ENCODE assay signal across 23 mouse cellular contexts in genomic region chr17:16395193-16395612, GRCm38 (mm10).
DNase-seq lines count a peak whose midpoint lies in the region; ATAC-seq and TF ChIP-seq lines count a peak whose summit lies in the region.
"Had no signal": no experiment of that assay in that cellular context is flagged by ENCODE, and none has a peak within 500 bp of the region (broad histone marks: within the 10 kb centered on the region; RNA-seq: fewer than 3 reads in every experiment).

No protein-coding gene starts in this region.

- H3K4me3 ChIP-seq in hindbrain, embryonic 11.5 days (ENCODE audit: low read depth, low read length), result no peak overlapping the region
- H3K4me3 ChIP-seq in hindbrain, postnatal 0 days (ENCODE audit: low read length), result no peak overlapping the region
- no peak overlapping the region for H3K4me3 ChIP-seq in hindbrain, embryonic 12.5 days
- no peak overlapping the region for H3K4me3 ChIP-seq in midbrain, embryonic 16.5 days (ENCODE audit: low read depth, low read length)
- H3K4me3 ChIP-seq: heart, embryonic 15.5 days; kidney, embryonic 15.5 days; liver, embryonic 12.5 days; megakaryocyte, embryonic 14.5 days had no signal

- peak; percentile 5 for DNase-seq in embryo, embryonic 10 days (ENCODE audit: low spot score)
- no peak for DNase-seq in embryo, embryonic 9.5 days (ENCODE audit: extremely low spot score)
- DNase-seq in hindbrain, embryonic 11.5 days (ENCODE audit: low spot score), result peak; percentile 37
- no peak for DNase-seq in hindbrain, postnatal 0 days (ENCODE audit: low spot score)
- DNase-seq in cerebellum, adult 11 months, result no peak
- DNase-seq: adrenal gland, postnatal 10 days; cerebellum, postnatal 10 days; gastrocnemius, postnatal 14 days; heart, postnatal 4 days; kidney, postnatal 4 days; layer of hippocampus, adult 9-11 months; lung, adult 2 months; right cerebral cortex, postnatal 25 days had no signal

- H3K27me3 ChIP-seq in hindbrain, embryonic 11.5 days (ENCODE audit: control insufficient read depth, insufficient read depth, low read length), result no peaks in the 10 kb centered on the region
- H3K27me3 ChIP-seq in hindbrain, postnatal 0 days (ENCODE audit: insufficient read depth, low read length), result no peaks in the 10 kb centered on the region
- no peaks in the 10 kb centered on the region for H3K27me3 ChIP-seq in hindbrain, embryonic 12.5 days
- no peaks in the 10 kb centered on the region for H3K27me3 ChIP-seq in midbrain, embryonic 16.5 days (ENCODE audit: control insufficient read depth, insufficient read depth, low read depth, low read length)
- H3K27me3 ChIP-seq: heart, embryonic 15.5 days; kidney, embryonic 15.5 days; liver, embryonic 12.5 days; megakaryocyte, embryonic 14.5 days; Patski had no signal

- H3K9me3 ChIP-seq in hindbrain, embryonic 11.5 days (ENCODE audit: control insufficient read depth, low read length), result no peaks in the 10 kb centered on the region
- no peaks in the 10 kb centered on the region for H3K9me3 ChIP-seq in hindbrain, postnatal 0 days (ENCODE audit: low read length)
- H3K9me3 ChIP-seq in hindbrain, embryonic 12.5 days (replicated peaks), result no peaks in the 10 kb centered on the region
- H3K9me3 ChIP-seq in midbrain, embryonic 16.5 days (replicated peaks; ENCODE audit: control insufficient read depth, low read length, poor library complexity, severe bottlenecking), result no peaks in the 10 kb centered on the region
- H3K9me3 ChIP-seq: heart, embryonic 15.5 days; kidney, embryonic 15.5 days; liver, embryonic 12.5 days had no signal

- H3K9ac ChIP-seq in hindbrain, embryonic 11.5 days (ENCODE audit: low read depth, low read length), result no peak overlapping the region
- H3K9ac ChIP-seq in hindbrain, postnatal 0 days (replicated peaks; ENCODE audit: low read length), result no peak overlapping the region
- no peak overlapping the region for H3K9ac ChIP-seq in hindbrain, embryonic 12.5 days
- no peak overlapping the region for H3K9ac ChIP-seq in midbrain, embryonic 16.5 days (ENCODE audit: low read depth, low read length)
- H3K9ac ChIP-seq: heart, embryonic 15.5 days; kidney, embryonic 15.5 days; liver, embryonic 12.5 days had no signal

- H3K4me2 ChIP-seq in hindbrain, embryonic 11.5 days (replicated peaks; ENCODE audit: low read depth, low read length), result no peak overlapping the region
- H3K4me2 ChIP-seq in hindbrain, postnatal 0 days (ENCODE audit: low read depth, low read length), result no peak overlapping the region
- no peak overlapping the region for H3K4me2 ChIP-seq in hindbrain, embryonic 12.5 days (replicated peaks)
- no peak overlapping the region for H3K4me2 ChIP-seq in midbrain, embryonic 16.5 days (ENCODE audit: low read length)
- H3K4me2 ChIP-seq: heart, embryonic 15.5 days; kidney, embryonic 15.5 days; liver, embryonic 12.5 days had no signal

- H3K36me3 ChIP-seq in hindbrain, embryonic 11.5 days (ENCODE audit: control insufficient read depth, insufficient read depth, low read length), result no peaks in the 10 kb centered on the region
- no peaks in the 10 kb centered on the region for H3K36me3 ChIP-seq in hindbrain, postnatal 0 days (ENCODE audit: insufficient read depth, low read length)
- no peaks in the 10 kb centered on the region for H3K36me3 ChIP-seq in hindbrain, embryonic 12.5 days
- no peaks in the 10 kb centered on the region for H3K36me3 ChIP-seq in midbrain, embryonic 16.5 days (ENCODE audit: control insufficient read depth, insufficient read depth, low read length)
- H3K36me3 ChIP-seq: heart, embryonic 15.5 days; kidney, embryonic 15.5 days; liver, embryonic 12.5 days had no signal

- peak; percentile 92 for ATAC-seq in hindbrain, embryonic 11.5 days (ENCODE audit: low FRiP score)
- ATAC-seq in hindbrain, postnatal 0 days, result no peak
- peak; percentile 93 for ATAC-seq in hindbrain, embryonic 12.5 days (ENCODE audit: low FRiP score)
- 0 out of 2 replicates have a peak, but pooled peaks have one; percentile 42 for ATAC-seq in midbrain, embryonic 16.5 days
- no peak for ATAC-seq in frontal cortex, adult (ENCODE audit: low TSS enrichment)
- ATAC-seq: intestine, embryonic 16.5 days; liver, embryonic 12.5 days; Patski had no signal

- no peak overlapping the region for H3K27ac ChIP-seq in hindbrain, embryonic 11.5 days (ENCODE audit: low read depth, low read length)
- no peak overlapping the region for H3K27ac ChIP-seq in hindbrain, postnatal 0 days
- no peak overlapping the region for H3K27ac ChIP-seq in hindbrain, embryonic 12.5 days
- H3K27ac ChIP-seq in midbrain, embryonic 16.5 days (ENCODE audit: low read length), result no peak overlapping the region
- H3K27ac ChIP-seq: heart, embryonic 15.5 days; kidney, embryonic 15.5 days; liver, embryonic 12.5 days; stomach, postnatal 0 days had no signal

- no peak for TF ChIP-seq CTCF in hindbrain, postnatal 0 days (IDR thresholded peaks at IDR 0.05; ENCODE audit: low read depth)

- no peaks in the 10 kb centered on the region for H3K4me1 ChIP-seq in hindbrain, embryonic 11.5 days (replicated peaks; ENCODE audit: control insufficient read depth, insufficient read depth, low read length)
- H3K4me1 ChIP-seq in hindbrain, postnatal 0 days (ENCODE audit: insufficient read depth, low read length), result no peaks in the 10 kb centered on the region
- H3K4me1 ChIP-seq in hindbrain, embryonic 12.5 days, result no peaks in the 10 kb centered on the region
- H3K4me1 ChIP-seq in midbrain, embryonic 16.5 days (ENCODE audit: control insufficient read depth, insufficient read depth, low read length), result no peaks in the 10 kb centered on the region
- H3K4me1 ChIP-seq: heart, embryonic 15.5 days; kidney, embryonic 15.5 days; liver, embryonic 12.5 days; megakaryocyte, embryonic 14.5 days had no signal

Comparison
In these comparisons a context has a peak if more than half of its experiments do, and no peak if none do; other contexts are left out.
1. DNase-seq: peak in embryo, embryonic 10 days (single experiment) and hindbrain, embryonic 11.5 days (single experiment); none in embryo, embryonic 9.5 days (single experiment), hindbrain, postnatal 0 days (single experiment) and cerebellum, adult 11 months (single experiment).
2. ATAC-seq: peak in hindbrain, embryonic 11.5 days (single experiment), hindbrain, embryonic 12.5 days (single experiment) and midbrain, embryonic 16.5 days (single experiment); none in hindbrain, postnatal 0 days (single experiment) and frontal cortex, adult (single experiment).